Mouse (Mus musculus) left cerebral cortex, postnatal 36 days (tissue): ENCODE data around the gene Stip1. TPM values are rescaled to one million over a fixed set of nuclear protein-coding genes. Genes with fewer than 3 reads are reported as not detected.

Source experiments
- DNase-seq, 2 experiments: peaks; one replicate each; pipeline ENCODE4 v3.0.0; 2021 to 2022; ENCODE audit warnings: low spot score in 2 of 2, mixed read lengths in 1 of 2
- intact Hi-C: fragments of 180-260 bp; cut with DNase I; formaldehyde crosslinking; loops from one replicate; pipeline ENCODE4 v1.15.1; 2025
- total RNA-seq, 2 experiments: library from RNA; stranded (reverse); gene quantifications; 2 replicates each; pipeline ENCODE4 v1.2.3; 2021

The Stip1 gene
- total RNA-seq, 2 experiments from 2014 or later = 179 to 201 TPM

- intact Hi-C loops = no loop called here
These were observed 65.3 kb downstream of the Stip1 start, which contains the start of gene Ppp1r14b for GRCm38 (mm10) chr19:6974211-6975205. TSS of gene Ppp1r14b (plus strand) at chr19:6974968.

DNA sequence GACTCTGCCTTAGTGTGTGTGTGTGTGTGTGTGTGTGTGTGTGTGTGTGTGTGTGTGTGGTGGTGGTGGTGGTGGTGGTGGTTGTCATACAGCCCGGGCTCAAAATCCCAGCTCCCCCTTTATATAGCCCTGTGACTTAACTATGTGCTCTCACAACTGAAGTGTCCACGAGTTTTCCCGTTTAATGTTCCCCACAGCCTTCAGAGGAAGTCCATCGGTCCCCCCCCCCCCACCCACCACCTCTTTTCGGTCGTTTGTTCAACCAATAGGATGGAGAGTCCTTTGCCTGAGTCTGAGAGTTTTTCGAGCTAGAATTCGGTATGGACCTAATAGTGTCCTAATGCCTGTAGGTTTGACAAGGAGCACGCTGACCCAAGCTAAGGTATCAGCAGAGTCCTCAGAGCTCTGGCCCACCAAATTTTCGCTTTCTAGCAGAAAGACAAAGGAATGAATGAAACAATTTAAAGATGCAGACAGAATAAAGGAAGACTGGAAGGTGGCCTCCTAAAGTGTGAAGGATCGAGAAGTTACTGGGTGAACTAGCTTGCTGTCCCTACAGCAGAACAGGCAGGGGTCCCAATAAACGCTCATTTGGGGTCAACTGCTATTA, 66.1 kb downstream of the Stip1 start:
- intact Hi-C loops = loop anchor here (2.0 kb wide), 1 partner anchor 23 kb away; no protein-coding TSS in a partner anchor
- no peak for DNase-seq

More at GRCm38 (mm10) chr19:6974211-6975205, 65.3 kb downstream of the Stip1 start, which contains the start of gene Ppp1r14b:
- DNase-seq = peak; percentile 75 to 80

DNA sequence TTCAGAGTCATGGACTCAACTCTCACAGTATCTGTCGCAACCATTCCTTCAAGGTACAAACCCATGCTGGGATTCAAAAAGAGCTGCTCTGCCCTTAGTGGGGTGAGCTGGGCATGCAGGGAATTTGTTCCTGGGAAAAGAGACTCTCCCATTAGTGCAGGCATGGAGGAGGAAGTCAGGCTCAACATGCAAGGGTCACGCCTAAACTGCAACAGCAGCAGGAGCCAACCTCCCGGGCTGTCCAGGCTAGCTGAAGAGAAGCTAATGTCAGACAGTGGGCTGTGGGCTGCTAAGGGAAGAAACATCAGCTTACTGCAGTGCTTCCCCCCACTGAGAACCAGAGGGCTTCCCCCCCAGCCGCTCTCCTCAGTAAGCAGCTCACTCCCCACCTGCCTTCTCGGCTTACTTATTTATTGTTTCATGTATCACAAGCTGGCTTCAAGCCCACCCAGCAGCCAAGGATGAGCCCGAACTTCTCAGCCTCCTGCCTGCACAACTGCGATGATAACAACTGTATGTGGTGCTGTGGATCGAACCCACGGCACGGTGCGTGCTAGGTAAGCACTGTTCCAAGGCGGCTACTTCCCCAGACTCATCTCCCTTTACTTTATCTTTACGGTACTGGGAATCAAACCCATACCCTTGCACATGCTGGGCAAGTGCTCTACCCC, 67.4 kb downstream of the Stip1 start:
- no peak for DNase-seq
- intact Hi-C loops = loop anchor here (2.0 kb wide), 1 partner anchor 22 kb away; no protein-coding TSS in a partner anchor

DNA sequence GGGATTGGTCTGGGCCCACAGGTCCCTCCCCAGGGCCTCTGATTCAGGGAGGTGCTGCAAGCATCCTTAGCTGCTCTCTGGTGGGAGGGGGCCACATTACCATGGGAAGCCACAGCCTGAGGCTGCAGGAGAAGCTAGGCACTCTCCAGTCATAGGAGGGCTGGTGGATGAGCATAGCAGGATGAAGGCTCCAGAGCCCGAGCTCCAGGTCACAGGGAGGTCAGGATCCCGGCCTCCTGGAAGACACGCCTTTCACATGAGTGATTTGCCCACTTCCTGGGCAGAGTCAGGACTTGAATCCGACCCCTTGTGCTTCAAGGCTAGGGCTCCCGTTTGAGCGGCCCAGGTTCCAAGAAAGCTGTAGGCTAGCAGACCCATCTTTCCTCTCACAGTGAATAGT, 68.1 kb downstream of the Stip1 start:
- intact Hi-C loops = loop anchor here (2.0 kb wide), 1 partner anchor 21 kb away; no protein-coding TSS in a partner anchor
- no peak for DNase-seq

Other genes with a start within 250 kb of the Stip1 start
- 10 to 100 TPM; 29.6 to 45.4 TPM for gene Rps6ka4, start 199.3 kb downstream of the Stip1 start, total RNA-seq
- 1 to 10 TPM; 2.3 to 3.7 TPM for gene Ccdc88b, start 181.8 kb downstream of the Stip1 start, total RNA-seq
- gene Trmt112, start 130.3 kb downstream of the Stip1 start, total RNA-seq = 10 to 100 TPM; 39.8 to 48.2 TPM
- 100 to 1,000 TPM; 341 to 382 TPM for gene Prdx5, start 129.9 kb downstream of the Stip1 start, total RNA-seq
- 10 to 100 TPM; 60.6 to 66.4 TPM for gene Esrra, start 118.2 kb downstream of the Stip1 start, total RNA-seq
- 10 to 100 TPM; 23.8 to 30.8 TPM for gene Catsperz, start 114.6 kb downstream of the Stip1 start, total RNA-seq
- 10 to 100 TPM; 34.9 to 37.0 TPM for gene Kcnk4, start 105.5 kb downstream of the Stip1 start, total RNA-seq
- 10 to 100 TPM; 36.6 to 42.6 TPM for gene Bad, start 98.1 kb downstream of the Stip1 start, total RNA-seq
- gene Gpr137, start 97.5 kb downstream of the Stip1 start, total RNA-seq = 100 to 1,000 TPM in 1 of 2 experiments, 10 to 100 TPM in 1; 94.1 to 108 TPM
- 10 to 100 TPM; 51.5 to 55.6 TPM for gene Ppp1r14b, start 65.0 kb downstream of the Stip1 start, total RNA-seq
- gene Plcb3, start 63.5 kb downstream of the Stip1 start, total RNA-seq = 10 to 100 TPM in 1 of 2 experiments, 1 to 10 TPM in 1; 9.7 to 12.5 TPM
- 100 to 1,000 TPM; 102 to 103 TPM for gene Fkbp2, start 59.5 kb downstream of the Stip1 start, total RNA-seq
- gene Vegfb, start 52.3 kb downstream of the Stip1 start, total RNA-seq = 100 to 1,000 TPM in 1 of 2 experiments, 10 to 100 TPM in 1; 88.0 to 104 TPM
- gene Dnajc4, start 47.4 kb downstream of the Stip1 start, total RNA-seq = 10 to 100 TPM; 22.9 to 28.1 TPM
- gene Nudt22, start 43.9 kb downstream of the Stip1 start, total RNA-seq = 10 to 100 TPM; 12.5 to 16.8 TPM
- 10 to 100 TPM; 20.4 to 24.7 TPM for gene Trpt1, start 43.8 kb downstream of the Stip1 start, total RNA-seq
- gene Fermt3, start 20.5 kb downstream of the Stip1 start, total RNA-seq = 1 to 10 TPM; 3.7 to 4.9 TPM
- 10 to 100 TPM; 14.1 to 17.6 TPM for gene Macrod1, start 16.8 kb upstream of the Stip1 start, total RNA-seq
- gene Flrt1, start 65.8 kb upstream of the Stip1 start, total RNA-seq = 10 to 100 TPM; 36.2 to 41.7 TPM
- gene Otub1, start 166.3 kb upstream of the Stip1 start, total RNA-seq = 100 to 1,000 TPM; 253 to 285 TPM
- gene Cox8a, start 177.6 kb upstream of the Stip1 start, total RNA-seq = 1,000 to 10,000 TPM in 1 of 2 experiments, 100 to 1,000 TPM in 1; 989 to 1,090 TPM
- 10 to 100 TPM; 26.5 to 42.4 TPM for gene Naa40, start 201.2 kb upstream of the Stip1 start, total RNA-seq
- gene Rcor2, start 227.4 kb upstream of the Stip1 start, total RNA-seq = 10 to 100 TPM; 14.9 to 16.0 TPM